Mouse (Mus musculus) heart, embryonic 14.5 days (tissue): ENCODE results near the gene Pcdh10. TPM values are rescaled to one million over a fixed set of nuclear protein-coding genes. Genes with fewer than 3 reads are reported as not detected.

Experiments used
- ATAC-seq: fragments of 200-750 bp; cut with Nextera tagmentation; 2 replicates; pipeline ENCODE4 v1.8.0; 2017; ENCODE audit warnings: low read depth, moderate TSS enrichment; ENCODE audit not compliant: insufficient number of reproducible peaks, insufficient read depth, low FRiP score
- H3K27ac ChIP-seq, 2 experiments: fragments of 200-500 bp in 1 of 2; fragments of 300-500 bp in 1 of 2; sonication (generic) in 1 of 2; replicated peaks in 1 of 2; 2 replicates each; pipeline ENCODE4 v1.5.1; 2012 to 2014; ENCODE audit warnings: low read depth in 2 of 2, low read length in 2 of 2, control low read depth in 1 of 2, mild to moderate bottlenecking in 1 of 2, mixed read lengths in 1 of 2; ENCODE audit not compliant: control insufficient read depth in 1 of 2, insufficient read depth in 1 of 2
- H3K27me3 ChIP-seq: fragments of 300-500 bp; sonication (generic); 2 replicates; pipeline ENCODE4 v1.6.1; 2014; ENCODE audit warnings: mild to moderate bottlenecking, low read length, control low read depth; ENCODE audit not compliant: control insufficient read depth, insufficient read depth
- H3K36me3 ChIP-seq: fragments of 300-500 bp; sonication (generic); 2 replicates; pipeline ENCODE4 v1.6.1; 2014; ENCODE audit warnings: mild to moderate bottlenecking, control low read depth, low read length, mixed read lengths; ENCODE audit not compliant: control insufficient read depth, insufficient read depth
- H3K4me1 ChIP-seq, 2 experiments: fragments of 200-500 bp in 1 of 2; fragments of 300-500 bp in 1 of 2; sonication (generic) in 1 of 2; 2 replicates each; pipeline ENCODE4 v1.6.1; 2012 to 2014; ENCODE audit warnings: low read length in 2 of 2, control low read depth in 1 of 2, mixed read lengths in 1 of 2; ENCODE audit not compliant: control insufficient read depth in 2 of 2, insufficient read depth in 2 of 2
- H3K4me2 ChIP-seq: fragments of 300-500 bp; sonication (generic); 2 replicates; pipeline ENCODE4 v1.6.1; 2014; ENCODE audit warnings: mild to moderate bottlenecking, low read length
- H3K4me3 ChIP-seq, 2 experiments: fragments of 200-500 bp in 1 of 2; fragments of 300-500 bp in 1 of 2; sonication (generic) in 1 of 2; 2 replicates each; pipeline ENCODE4 v1.5.1; 2012 to 2014; ENCODE audit warnings: low read length in 2 of 2, mild to moderate bottlenecking in 2 of 2, control low read depth in 1 of 2, low read depth in 1 of 2, moderate library complexity in 1 of 2; ENCODE audit not compliant: control insufficient read depth in 1 of 2, insufficient read depth in 1 of 2
- H3K9ac ChIP-seq: fragments of 300-500 bp; sonication (generic); 2 replicates; pipeline ENCODE4 v1.6.1; 2014; ENCODE audit warnings: mild to moderate bottlenecking, low read length
- H3K9me3 ChIP-seq: fragments of 300-500 bp; sonication (generic); 2 replicates; pipeline ENCODE4 v1.6.1; 2016; ENCODE audit warnings: low read length, control low read depth; ENCODE audit not compliant: control insufficient read depth
- WGBS: fragments of 180-500 bp; shearing (Covaris S2); extraction: QIAGEN DNeasy Blood & Tissue Kit; methylation state at CpG from one replicate; pipeline ENCODE4 v1.1.7; 2014; 5-methylcytosine and 5-hydroxymethylcytosine counted together
- polyA plus RNA-seq: library from polyadenylated mRNA; unstranded; fragments of >200 nt; fragmentation: Nextera tagmentation; extraction: Ambion mirVana; gene quantifications from 2 replicates; pipeline ENCODE4 v1.2.1, GENCODE M21; 2014

The Pcdh10 gene
- polyA plus RNA-seq, 1 experiment from 2014 or later = 0.22 TPM

DNA sequence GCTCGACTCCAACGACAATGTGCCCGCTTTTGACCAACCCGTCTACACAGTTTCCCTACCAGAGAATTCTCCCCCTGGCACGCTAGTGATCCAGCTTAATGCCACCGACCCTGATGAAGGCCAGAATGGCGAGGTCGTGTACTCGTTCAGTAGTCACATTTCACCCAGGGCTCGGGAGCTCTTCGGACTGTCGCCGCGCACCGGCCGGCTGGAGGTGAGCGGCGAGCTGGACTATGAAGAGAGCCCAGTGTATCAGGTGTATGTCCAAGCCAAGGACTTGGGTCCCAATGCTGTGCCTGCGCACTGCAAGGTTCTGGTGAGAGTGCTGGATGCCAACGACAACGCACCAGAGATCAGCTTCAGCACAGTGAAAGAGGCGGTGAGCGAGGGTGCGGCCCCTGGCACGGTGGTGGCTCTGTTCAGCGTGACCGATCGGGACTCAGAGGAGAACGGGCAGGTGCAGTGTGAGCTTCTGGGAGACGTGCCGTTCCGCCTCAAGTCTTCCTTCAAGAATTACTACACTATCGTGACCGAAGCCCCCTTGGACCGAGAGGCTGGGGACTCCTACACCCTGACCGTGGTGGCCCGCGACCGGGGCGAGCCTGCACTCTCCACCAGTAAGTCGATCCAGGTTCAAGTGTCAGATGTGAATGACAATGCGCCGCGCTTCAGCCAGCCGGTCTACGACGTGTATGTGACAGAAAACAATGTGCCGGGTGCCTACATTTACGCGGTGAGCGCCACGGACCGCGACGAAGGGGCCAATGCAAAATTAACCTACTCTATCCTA is 2.0 kb downstream of the Pcdh10 start:
- Histone ChIP-seq H3K27ac (no peak overlapping the region), H3K4me1 (peaks cover 11 to 32% of the 10 kb centered on the region in 2 experiments; a peak in 3 of 4 replicates), H3K4me2 (peak overlapping the region; percentile 100), H3K9me3 (no peaks in the 10 kb centered on the region), H3K36me3 (no peaks in the 10 kb centered on the region), H3K4me3 (peak overlapping the region; percentile 30 to 63), H3K9ac (peak overlapping the region; percentile 11), H3K27me3 (peaks cover 44% of the 10 kb centered on the region)
- 1% methylated on average over 55 of the region's 55 CpGs for WGBS
- no peak for ATAC-seq

DNA sequence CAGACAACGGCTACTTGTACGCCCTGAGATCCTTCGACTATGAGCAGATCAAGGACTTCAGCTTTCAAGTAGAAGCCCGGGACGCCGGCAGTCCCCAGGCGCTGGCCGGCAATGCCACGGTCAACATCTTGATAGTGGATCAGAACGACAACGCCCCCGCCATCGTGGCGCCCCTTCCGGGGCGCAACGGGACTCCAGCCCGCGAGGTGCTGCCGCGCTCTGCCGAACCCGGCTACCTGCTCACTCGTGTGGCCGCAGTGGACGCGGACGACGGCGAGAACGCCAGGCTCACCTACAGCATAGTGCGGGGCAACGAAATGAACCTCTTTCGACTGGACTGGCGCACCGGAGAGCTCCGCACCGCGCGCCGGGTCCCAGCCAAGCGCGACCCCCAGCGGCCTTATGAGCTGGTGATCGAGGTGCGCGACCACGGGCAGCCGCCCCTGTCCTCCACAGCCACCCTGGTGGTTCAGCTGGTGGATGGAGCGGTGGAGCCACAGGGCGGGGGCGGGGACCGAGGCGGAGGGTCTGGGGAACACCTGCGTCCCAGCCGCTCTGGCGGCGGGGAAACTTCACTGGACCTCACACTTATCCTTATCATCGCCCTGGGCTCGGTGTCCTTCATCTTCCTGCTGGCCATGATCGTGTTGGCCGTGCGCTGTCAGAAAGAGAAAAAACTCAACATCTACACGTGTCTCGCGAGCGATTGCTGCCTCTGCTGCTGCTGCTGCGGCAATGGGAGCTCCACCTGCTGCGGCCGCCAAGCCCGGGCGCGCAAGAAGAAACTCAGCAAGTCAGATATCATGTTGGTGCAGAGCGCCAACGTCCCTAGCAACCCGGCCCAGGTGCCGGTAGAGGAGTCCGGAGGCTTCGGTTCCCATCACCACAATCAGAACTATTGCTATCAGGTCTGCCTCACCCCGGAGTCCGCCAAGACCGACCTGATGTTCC is 2.9 kb downstream of the Pcdh10 start:
- Histone ChIP-seq H3K36me3 (no peaks in the 10 kb centered on the region), H3K9ac (peak overlapping the region; percentile 16; the same call in 1 of the 2 replicates), H3K27ac (no peak overlapping the region), H3K27me3 (peaks cover 44% of the 10 kb centered on the region), H3K4me2 (peak overlapping the region; percentile 100), H3K4me3 (peak overlapping the region; percentile 30 to 63), H3K9me3 (no peaks in the 10 kb centered on the region), H3K4me1 (peaks cover 11 to 32% of the 10 kb centered on the region in 2 experiments; a peak in 3 of 4 replicates)
- under 1% methylated on average over 82 of the region's 82 CpGs for WGBS
- ATAC-seq = no peak

DNA sequence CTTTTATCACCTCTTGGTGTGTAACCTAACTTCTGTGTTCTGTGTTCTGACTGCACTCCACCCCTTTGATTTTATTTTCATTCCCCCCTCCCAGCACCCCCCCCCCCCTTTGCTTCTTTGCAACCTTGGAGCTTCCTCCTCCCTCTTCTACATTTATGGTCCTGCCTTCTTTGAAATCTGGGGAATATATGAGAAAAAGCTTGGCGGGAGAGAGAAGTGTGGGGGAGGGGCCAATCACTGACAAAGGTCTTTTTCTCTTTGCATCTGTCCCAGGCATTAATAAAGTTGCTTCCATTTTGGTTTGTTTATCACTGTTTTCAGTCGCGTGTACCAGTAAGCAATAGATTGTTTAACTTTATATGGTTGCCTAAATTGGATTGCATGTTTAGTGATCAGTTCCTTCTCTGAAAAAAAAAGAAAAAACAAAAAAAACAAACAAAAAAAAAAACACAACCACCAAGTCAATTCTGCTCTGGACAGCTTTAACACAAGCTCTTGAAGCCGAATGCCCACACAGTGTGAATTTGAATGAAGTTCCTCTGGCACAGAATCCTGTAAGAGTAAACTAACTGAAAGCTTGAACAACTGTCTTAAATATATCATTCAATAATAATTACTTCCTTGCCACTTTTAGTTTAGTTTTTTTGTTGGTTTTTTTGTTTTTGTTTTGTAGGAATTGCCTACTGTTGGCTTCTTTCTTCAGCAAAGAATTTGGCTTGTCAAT is 4.0 kb downstream of the Pcdh10 start:
- no peaks in the 10 kb centered on the region for H3K9me3 ChIP-seq
- 41% methylated on average over 4 of the region's 4 CpGs for WGBS
- H3K27ac ChIP-seq = no peak overlapping the region
- peaks cover 11 to 32% of the 10 kb centered on the region in 2 experiments; a peak in 3 of 4 replicates for H3K4me1 ChIP-seq
- H3K4me2 ChIP-seq = peak overlapping the region; percentile 100; the same call in 1 of the 2 replicates
- no peak for ATAC-seq
- no peak overlapping the region for H3K4me3 ChIP-seq
- H3K9ac ChIP-seq = no peak overlapping the region
- no peaks in the 10 kb centered on the region for H3K36me3 ChIP-seq
- H3K27me3 ChIP-seq = peaks cover 44% of the 10 kb centered on the region

DNA sequence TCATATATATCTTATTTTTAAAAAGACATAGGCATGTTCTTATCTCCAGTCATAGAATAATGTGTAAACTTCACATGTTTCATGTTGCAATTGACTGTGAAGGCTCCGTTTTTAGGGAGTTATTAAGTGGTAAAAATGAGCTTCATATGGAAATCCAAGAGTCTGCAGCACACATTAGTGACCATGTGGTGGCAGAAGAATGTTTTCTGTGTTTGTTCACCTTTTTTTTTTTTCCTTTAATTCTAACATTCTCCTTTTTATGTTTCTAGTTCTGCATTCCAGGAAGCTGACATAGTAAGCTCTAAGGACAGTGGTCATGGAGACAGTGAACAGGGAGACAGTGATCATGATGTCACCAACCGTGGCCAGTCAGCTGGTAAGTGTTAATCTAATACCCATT is 5.6 kb downstream of the Pcdh10 start:
- no peak for ATAC-seq
- Histone ChIP-seq H3K36me3 (no peaks in the 10 kb centered on the region), H3K9ac (no peak overlapping the region), H3K4me2 (no peak overlapping the region), H3K27ac (no peak overlapping the region), H3K27me3 (peaks cover 40% of the 10 kb centered on the region), H3K4me3 (no peak overlapping the region), H3K4me1 (peaks cover 11 to 28% of the 10 kb centered on the region in 2 experiments; a peak in 3 of 4 replicates), H3K9me3 (no peaks in the 10 kb centered on the region)
- WGBS = 53% methylated on average over 2 of the region's 2 CpGs

DNA sequence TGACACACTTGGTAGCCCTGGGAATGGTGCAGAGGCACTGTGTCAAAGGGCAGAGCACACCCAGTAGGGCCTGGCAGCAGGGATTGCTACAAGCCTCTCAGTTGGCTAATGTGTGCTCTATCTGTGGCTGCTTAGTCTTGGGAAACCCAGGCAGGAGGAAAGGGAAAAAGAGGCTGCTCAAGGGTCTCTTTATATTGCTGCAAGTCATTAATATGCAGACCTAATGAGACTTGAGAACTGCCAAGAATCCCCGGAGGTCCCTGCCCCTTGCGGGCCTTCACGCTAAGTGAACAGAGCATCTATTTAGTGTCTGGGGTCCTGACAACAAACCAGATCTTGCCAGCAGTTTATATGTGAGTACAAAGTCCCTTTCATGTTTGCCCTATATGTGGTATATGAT is 6.8 kb downstream of the Pcdh10 start:
- Histone ChIP-seq H3K27ac (no peak overlapping the region), H3K4me2 (no peak overlapping the region), H3K4me1 (peaks cover 6 to 16% of the 10 kb centered on the region in 2 experiments; a peak in 3 of 4 replicates), H3K4me3 (no peak overlapping the region), H3K9ac (no peak overlapping the region), H3K9me3 (no peaks in the 10 kb centered on the region), H3K36me3 (no peaks in the 10 kb centered on the region), H3K27me3 (peaks cover 32% of the 10 kb centered on the region)
- no peak for ATAC-seq
- 73% methylated on average over 3 of the region's 3 CpGs for WGBS

DNA sequence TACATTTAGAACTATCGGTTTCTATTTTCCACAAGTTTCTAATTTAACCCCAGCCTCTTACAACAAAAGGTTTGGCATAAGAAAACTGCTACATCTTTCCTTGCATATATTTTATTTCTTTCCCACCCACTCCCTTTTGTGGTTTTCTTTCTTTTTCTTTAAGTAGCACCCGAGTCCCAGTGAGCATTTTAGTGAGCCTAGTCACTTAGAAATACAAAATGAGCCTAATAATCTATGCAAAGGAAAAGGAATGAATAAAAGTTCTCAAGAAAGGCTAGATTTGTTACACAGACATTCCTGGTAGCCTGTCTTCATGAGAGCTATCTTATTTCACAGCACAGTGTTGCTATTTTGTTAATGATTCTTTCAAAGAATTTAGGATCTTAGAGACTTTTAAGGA is 7.3 kb downstream of the Pcdh10 start:
- Histone ChIP-seq H3K9me3 (no peaks in the 10 kb centered on the region), H3K4me3 (no peak overlapping the region), H3K4me2 (no peak overlapping the region), H3K9ac (no peak overlapping the region), H3K4me1 (peaks cover 5 to 12% of the 10 kb centered on the region in 2 experiments; a peak in 3 of 4 replicates), H3K36me3 (no peaks in the 10 kb centered on the region), H3K27me3 (peaks cover 28% of the 10 kb centered on the region), H3K27ac (no peak overlapping the region)
- no peak for ATAC-seq
- 71% methylated on average over 2 of the region's 2 CpGs for WGBS

DNA sequence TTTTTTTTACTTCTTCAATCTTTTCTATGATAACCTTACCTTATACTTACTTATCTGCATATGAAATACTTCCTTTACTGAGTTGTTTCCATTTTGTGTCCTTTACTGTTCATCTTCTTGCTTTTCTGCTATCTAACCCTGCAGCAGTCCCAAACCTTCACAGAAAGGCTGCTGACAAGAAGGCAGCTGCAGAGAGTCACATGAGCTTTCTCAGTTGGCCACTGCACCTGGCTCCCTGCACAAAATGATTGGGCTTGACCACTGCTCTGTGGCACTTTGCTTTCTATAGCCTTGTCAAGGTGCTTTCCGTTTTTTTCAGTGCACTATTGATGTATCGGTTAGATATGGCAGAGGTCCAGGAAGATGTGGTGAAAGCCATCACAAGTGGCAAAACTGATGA is 8.3 kb downstream of the Pcdh10 start:
- Histone ChIP-seq H3K4me1 (peaks cover 1% of the 10 kb centered on the region in 2 experiments; a peak in 2 of 4 replicates), H3K4me2 (no peak overlapping the region), H3K4me3 (no peak overlapping the region), H3K27ac (no peak overlapping the region), H3K9me3 (no peaks in the 10 kb centered on the region), H3K9ac (no peak overlapping the region), H3K36me3 (no peaks in the 10 kb centered on the region), H3K27me3 (peaks cover 17% of the 10 kb centered on the region)
- WGBS = 65% methylated on average over 2 of the region's 2 CpGs
- ATAC-seq = no peak
